Mouse (Mus musculus) kidney, embryonic 15.5 days (tissue): ENCODE results near the gene Prmt2. TPM values are rescaled to one million over a fixed set of nuclear protein-coding genes. Genes with fewer than 3 reads are reported as not detected.

Experiments used
- ATAC-seq: fragments of 200-750 bp; cut with Nextera tagmentation; replicated peaks from 2 replicates; pipeline ENCODE4 v1.8.0; 2017; ENCODE audit warnings: moderate TSS enrichment; ENCODE audit not compliant: low FRiP score
- H3K27ac ChIP-seq: fragments of 300-500 bp; sonication (generic); 2 replicates; pipeline ENCODE4 v1.5.1; 2015; ENCODE audit warnings: mild to moderate bottlenecking, inconsistent platforms
- H3K27me3 ChIP-seq: fragments of 300-500 bp; sonication (generic); 2 replicates; pipeline ENCODE4 v1.6.1; 2015; ENCODE audit warnings: inconsistent platforms
- H3K36me3 ChIP-seq: fragments of 300-500 bp; sonication (generic); 2 replicates; pipeline ENCODE4 v1.6.1; 2015; ENCODE audit warnings: inconsistent platforms
- H3K4me1 ChIP-seq: fragments of 300-500 bp; sonication (generic); 2 replicates; pipeline ENCODE4 v1.6.1; 2015; ENCODE audit warnings: inconsistent platforms
- H3K4me2 ChIP-seq: fragments of 300-500 bp; sonication (generic); 2 replicates; pipeline ENCODE4 v1.6.1; 2015; ENCODE audit warnings: moderate library complexity, mild to moderate bottlenecking, inconsistent platforms
- H3K4me3 ChIP-seq: fragments of 300-500 bp; sonication (generic); replicated peaks from 2 replicates; pipeline ENCODE4 v1.5.1; 2015; ENCODE audit warnings: mild to moderate bottlenecking, inconsistent platforms
- H3K9ac ChIP-seq: fragments of 300-500 bp; sonication (generic); 2 replicates; pipeline ENCODE4 v1.6.1; 2015; ENCODE audit warnings: mild to moderate bottlenecking, inconsistent platforms
- H3K9me3 ChIP-seq: fragments of 300-500 bp; sonication (generic); replicated peaks from 2 replicates; pipeline ENCODE4 v1.6.1; 2016; ENCODE audit warnings: inconsistent platforms
- WGBS: fragments of 180-500 bp; shearing (Covaris S2); methylation state at CpG from one replicate; pipeline ENCODE4 v1.1.7; 2015; ENCODE audit warnings: mixed read lengths; 5-methylcytosine and 5-hydroxymethylcytosine counted together
- polyA plus RNA-seq: library from polyadenylated mRNA; unstranded; fragments of >200 nt; fragmentation: Nextera tagmentation; extraction: Ambion mirVana; gene quantifications from 2 replicates; pipeline ENCODE4 v1.2.1, GENCODE M21; 2015

Gene Prmt2
- polyA plus RNA-seq, 1 experiment from 2014 or later, result 58.9 TPM

DNA sequence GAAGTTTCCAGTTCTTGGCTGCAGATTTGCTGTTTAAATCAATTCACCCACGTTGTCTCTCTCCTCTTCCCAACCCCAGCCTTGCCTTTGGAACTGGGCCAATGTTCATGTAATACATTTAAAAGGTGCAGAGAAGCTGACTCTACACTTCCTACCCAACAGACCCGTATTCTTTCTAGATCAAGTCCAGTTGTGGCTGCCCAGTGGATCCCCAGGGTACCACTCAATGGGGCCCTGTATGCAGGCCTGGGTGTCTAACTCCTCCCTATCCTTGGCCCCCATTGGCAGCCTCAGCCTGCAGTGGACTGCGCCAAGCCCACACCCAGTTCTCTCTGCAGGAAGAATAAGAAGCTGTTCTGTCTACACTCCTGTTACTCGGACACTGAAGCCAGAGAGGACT is 15.9 kb upstream of the Prmt2 start, which contains the start of gene S100b:
S100b (plus strand) TSS at position 318 of the 400 bp plus-strand sequence.
- H3K27ac ChIP-seq, result no peak within 1 kb of the TSS
- no peak within 1 kb of the TSS for H3K4me2 ChIP-seq
- no peaks in the 10 kb centered on the region for H3K9me3 ChIP-seq
- H3K9ac ChIP-seq, result no peak within 1 kb of the TSS
- H3K4me1 ChIP-seq, result no peaks in the 10 kb centered on the region
- WGBS, result 53% methylated on average over 4 of the region's 4 CpGs
- no peak within 1 kb of the TSS for H3K4me3 ChIP-seq
- no peaks in the 10 kb centered on the region for H3K27me3 ChIP-seq
- no peak for ATAC-seq
- H3K36me3 ChIP-seq, result no peaks in the 10 kb centered on the region

DNA sequence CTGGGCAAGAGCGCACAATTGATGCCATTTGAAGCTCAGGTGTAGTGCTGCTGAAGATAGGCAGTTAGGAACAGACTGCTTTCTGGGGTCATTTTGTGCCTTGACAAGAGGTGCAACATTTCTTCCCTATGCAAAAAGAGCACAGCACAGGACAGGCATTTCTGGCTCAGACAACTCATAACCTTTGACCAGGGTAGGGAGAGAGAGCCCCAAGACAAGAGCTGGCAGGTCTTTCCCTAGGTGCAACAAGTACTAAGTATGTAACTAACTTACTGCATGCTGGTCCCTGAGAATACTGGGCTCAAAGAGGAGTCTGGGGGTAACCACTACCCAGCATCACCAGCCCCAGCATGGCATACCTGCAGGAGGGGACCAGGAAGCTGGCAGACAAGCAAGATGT is 15.4 kb upstream of the Prmt2 start:
- no peak overlapping the region for H3K4me2 ChIP-seq
- no peaks in the 10 kb centered on the region for H3K9me3 ChIP-seq
- no peaks in the 10 kb centered on the region for H3K4me1 ChIP-seq
- 97% methylated on average over 1 of the region's 1 CpGs for WGBS
- no peak overlapping the region for H3K27ac ChIP-seq
- no peak for ATAC-seq
- H3K9ac ChIP-seq, result no peak overlapping the region
- no peak overlapping the region for H3K4me3 ChIP-seq
- no peaks in the 10 kb centered on the region for H3K27me3 ChIP-seq
- no peaks in the 10 kb centered on the region for H3K36me3 ChIP-seq

DNA sequence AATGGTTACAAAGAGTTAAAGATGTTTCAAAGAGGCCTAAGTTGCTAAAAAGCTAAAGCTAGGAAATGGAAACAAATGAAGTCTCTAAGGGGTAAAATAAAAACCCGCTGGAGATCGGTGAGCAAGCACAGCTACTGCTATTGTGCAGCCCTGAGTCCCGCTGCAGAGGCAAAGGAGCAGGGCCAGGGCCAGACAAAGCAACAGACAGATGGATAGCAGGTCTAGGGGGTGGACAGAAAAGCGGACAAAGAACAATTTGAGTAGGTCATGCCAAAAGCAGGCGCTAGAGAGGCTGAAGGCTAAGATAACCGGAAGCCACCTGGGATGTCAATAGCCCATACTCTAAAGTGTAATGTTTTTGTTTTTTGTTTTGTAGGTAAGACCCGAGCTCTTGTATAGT is 13.2 kb upstream of the Prmt2 start:
- no peak for ATAC-seq
- Histone ChIP-seq H3K4me3 (no peak overlapping the region), H3K4me1 (no peaks in the 10 kb centered on the region), H3K36me3 (no peaks in the 10 kb centered on the region), H3K27ac (no peak overlapping the region), H3K27me3 (no peaks in the 10 kb centered on the region), H3K9me3 (no peaks in the 10 kb centered on the region), H3K4me2 (no peak overlapping the region), H3K9ac (no peak overlapping the region)
- WGBS, result 83% methylated on average over 7 of the region's 7 CpGs

DNA sequence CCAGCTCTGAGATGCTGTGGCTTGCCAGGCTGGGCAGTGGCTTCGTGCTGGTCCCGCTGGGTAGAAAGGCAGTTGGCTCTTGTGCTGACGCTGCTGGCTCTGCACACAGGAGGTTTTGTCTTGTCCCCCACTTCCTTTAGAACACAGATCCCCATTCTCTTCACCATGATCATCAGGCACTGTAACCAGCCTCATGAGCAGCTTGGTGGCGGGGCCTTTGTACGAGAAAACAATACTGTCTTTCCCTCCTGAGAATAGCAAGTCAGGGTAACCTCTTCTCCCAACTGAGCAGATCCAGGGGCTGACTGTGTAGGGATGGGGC is 10.9 kb upstream of the Prmt2 start:
- no peak overlapping the region for H3K4me2 ChIP-seq
- no peak overlapping the region for H3K4me3 ChIP-seq
- H3K27me3 ChIP-seq, result no peaks in the 10 kb centered on the region
- no peaks in the 10 kb centered on the region for H3K4me1 ChIP-seq
- ATAC-seq, result no peak
- H3K9ac ChIP-seq, result no peak overlapping the region
- no peaks in the 10 kb centered on the region for H3K9me3 ChIP-seq
- no peaks in the 10 kb centered on the region for H3K36me3 ChIP-seq
- WGBS, result 89% methylated on average over 5 of the region's 5 CpGs
- H3K27ac ChIP-seq, result no peak overlapping the region

DNA sequence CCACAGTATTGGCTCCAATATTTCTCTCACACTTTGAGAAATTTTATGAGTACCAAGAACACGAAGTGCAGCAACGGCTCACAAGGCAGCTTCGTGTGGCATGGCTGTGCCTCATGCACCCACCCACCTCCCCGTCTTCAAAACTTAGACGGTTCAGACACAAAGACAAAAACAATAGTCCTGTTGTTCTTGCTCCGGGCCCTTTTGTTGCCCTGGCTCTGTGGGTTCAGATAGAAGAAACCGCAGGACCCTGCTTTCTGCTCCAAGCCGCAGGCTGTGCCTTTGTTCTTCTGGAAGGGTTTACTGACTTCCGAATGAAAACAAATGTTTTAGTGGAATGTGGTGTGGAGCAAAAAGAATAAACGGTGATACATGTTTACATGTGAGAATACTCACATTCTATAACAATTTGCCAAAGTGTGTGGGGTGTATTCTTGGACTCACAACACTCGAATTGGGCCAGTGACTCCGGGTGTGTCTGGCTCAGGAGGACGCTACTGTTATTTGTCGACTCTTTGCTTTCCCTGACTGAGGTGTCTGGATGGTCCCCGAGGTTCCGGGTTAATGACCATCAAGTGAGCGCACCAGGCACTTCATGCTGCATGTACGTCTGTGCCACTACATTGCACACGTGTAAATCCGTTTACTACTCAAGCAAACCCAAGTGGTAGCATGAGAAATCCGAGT is 10.4 kb upstream of the Prmt2 start:
- Histone ChIP-seq H3K27ac (no peak overlapping the region), H3K4me1 (no peaks in the 10 kb centered on the region), H3K4me3 (no peak overlapping the region), H3K4me2 (no peak overlapping the region), H3K36me3 (no peaks in the 10 kb centered on the region), H3K9me3 (no peaks in the 10 kb centered on the region), H3K9ac (no peak overlapping the region), H3K27me3 (no peaks in the 10 kb centered on the region)
- 66% methylated on average over 21 of the region's 21 CpGs for WGBS
- ATAC-seq, result no peak

DNA sequence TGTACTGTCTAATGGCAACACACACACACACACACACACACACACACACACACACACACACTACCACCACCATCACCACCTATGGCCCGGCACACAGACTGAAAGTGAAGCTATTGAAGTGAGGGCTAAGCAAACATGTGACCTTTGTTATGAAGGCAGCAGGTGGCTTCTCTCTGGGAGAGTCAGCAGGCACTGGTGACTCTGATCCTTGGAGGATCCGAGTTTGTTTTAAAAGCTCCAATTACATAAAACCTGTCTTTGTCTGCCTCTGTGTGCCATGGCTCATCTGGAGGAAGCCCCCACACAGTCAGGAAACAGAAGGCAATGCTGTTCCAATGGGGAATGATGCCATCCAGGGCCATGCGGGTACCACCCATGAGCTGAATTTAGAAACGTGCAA is 8.9 kb upstream of the Prmt2 start:
- no peaks in the 10 kb centered on the region for H3K4me1 ChIP-seq
- no peak overlapping the region for H3K4me2 ChIP-seq
- no peak overlapping the region for H3K27ac ChIP-seq
- peak; percentile 52 for ATAC-seq
- 40% methylated on average over 4 of the region's 4 CpGs for WGBS
- H3K36me3 ChIP-seq, result no peaks in the 10 kb centered on the region
- H3K4me3 ChIP-seq, result no peak overlapping the region
- no peaks in the 10 kb centered on the region for H3K27me3 ChIP-seq
- no peaks in the 10 kb centered on the region for H3K9me3 ChIP-seq
- no peak overlapping the region for H3K9ac ChIP-seq

DNA sequence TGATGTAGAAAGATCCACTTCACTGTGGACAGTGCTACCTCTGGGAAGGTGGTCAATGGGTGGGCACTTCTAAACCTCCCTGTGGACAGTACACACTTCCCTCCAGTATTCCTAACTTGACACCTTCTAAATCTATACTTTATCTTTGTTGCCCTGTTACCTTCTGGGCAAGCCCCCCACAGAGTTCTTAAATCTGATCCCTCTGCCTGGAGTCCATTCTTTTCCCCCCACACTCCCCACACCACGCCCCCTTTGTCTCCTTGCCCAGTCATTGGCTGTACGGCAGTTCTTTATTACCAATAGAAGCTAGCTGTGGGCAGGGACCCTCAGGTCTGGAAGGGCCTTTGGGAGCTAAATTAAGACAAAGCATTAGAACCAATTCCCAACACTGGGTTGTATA is 7.4 kb upstream of the Prmt2 start:
- Histone ChIP-seq H3K36me3 (no peaks in the 10 kb centered on the region), H3K4me3 (no peak overlapping the region), H3K4me1 (no peaks in the 10 kb centered on the region), H3K9me3 (no peaks in the 10 kb centered on the region), H3K27me3 (no peaks in the 10 kb centered on the region), H3K4me2 (no peak overlapping the region), H3K9ac (no peak overlapping the region), H3K27ac (no peak overlapping the region)
- 71% methylated on average over 2 of the region's 2 CpGs for WGBS
- ATAC-seq, result no peak

DNA sequence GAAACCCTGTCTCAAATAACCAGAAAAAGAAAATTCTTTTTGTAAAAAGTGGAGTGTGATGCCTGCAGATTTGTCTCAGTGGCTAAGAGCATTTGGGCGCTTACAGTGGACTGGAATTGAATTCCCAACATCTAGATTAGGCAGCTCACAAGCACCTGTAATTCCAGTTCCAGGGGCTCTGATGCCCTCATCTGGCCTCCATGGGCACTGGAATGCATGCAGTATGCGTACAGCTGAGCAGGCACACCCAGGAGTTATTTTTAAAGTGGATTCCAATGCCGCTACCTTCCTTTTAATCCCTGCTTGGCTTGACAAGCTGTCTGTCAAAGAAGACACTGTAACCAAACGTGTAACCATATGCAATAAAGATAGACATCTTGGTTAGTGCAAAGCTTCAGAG is 1.7 kb upstream of the Prmt2 start:
- H3K27ac ChIP-seq, result no peak overlapping the region
- no peaks in the 10 kb centered on the region for H3K27me3 ChIP-seq
- no peak overlapping the region for H3K4me2 ChIP-seq
- no peaks in the 10 kb centered on the region for H3K9me3 ChIP-seq
- 70% methylated on average over 4 of the region's 4 CpGs for WGBS
- ATAC-seq, result no peak
- peaks cover 12% of the 10 kb centered on the region for H3K4me1 ChIP-seq
- 0 out of 2 replicates have a peak, but pooled peaks cover 12% of the 10 kb centered on the region for H3K36me3 ChIP-seq
- no peak overlapping the region for H3K9ac ChIP-seq
- H3K4me3 ChIP-seq, result no peak overlapping the region

DNA sequence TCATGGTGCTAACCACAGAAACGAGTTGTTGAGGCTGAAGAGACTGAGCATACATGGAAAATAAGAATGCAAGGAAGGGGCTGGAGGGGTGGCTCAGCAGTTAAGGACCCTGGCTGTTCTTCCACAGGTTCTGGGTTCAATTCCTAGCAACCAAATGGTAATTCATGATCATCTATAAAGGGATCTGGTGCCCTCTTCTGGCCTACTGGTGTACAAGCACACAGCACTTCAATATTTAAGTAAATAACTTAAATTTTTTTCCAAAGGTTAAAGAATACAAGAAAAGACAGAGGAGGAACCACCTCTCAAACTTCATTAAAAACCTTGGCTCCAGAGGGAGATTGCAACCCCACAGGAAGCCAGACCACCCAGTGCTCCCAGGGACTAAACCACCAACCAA is 8.0 kb downstream of the Prmt2 start:
- WGBS, result 85% methylated on average over 1 of the region's 1 CpGs
- ATAC-seq, result no peak
- Histone ChIP-seq H3K9ac (no peak overlapping the region), H3K4me3 (no peak overlapping the region), H3K4me1 (no peaks in the 10 kb centered on the region), H3K36me3 (peaks cover 10% of the 10 kb centered on the region), H3K27ac (no peak overlapping the region), H3K9me3 (no peaks in the 10 kb centered on the region), H3K27me3 (no peaks in the 10 kb centered on the region), H3K4me2 (no peak overlapping the region)

DNA sequence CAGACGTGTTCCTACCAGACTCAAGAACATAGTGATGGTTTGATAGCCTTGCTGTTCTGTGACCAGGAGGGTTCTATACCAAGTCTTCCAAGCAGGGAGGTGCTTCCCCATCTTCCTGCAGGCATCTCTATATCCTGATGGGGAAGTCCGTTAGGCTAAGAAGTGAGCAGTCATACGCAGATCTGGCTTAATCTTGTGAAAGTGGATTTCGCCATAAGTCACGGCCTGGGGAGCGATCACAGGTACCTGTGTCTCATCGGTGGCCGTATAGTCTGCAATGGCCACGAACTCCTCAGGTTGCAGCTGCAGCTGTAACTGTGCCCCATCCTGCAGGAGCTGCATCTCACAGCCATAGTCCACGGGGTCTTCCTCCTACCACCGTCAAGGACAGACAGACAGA is 11.7 kb downstream of the Prmt2 start:
- Histone ChIP-seq H3K4me2 (no peak overlapping the region), H3K27me3 (no peaks in the 10 kb centered on the region), H3K4me3 (no peak overlapping the region), H3K36me3 (peaks cover 42% of the 10 kb centered on the region), H3K27ac (no peak overlapping the region), H3K9me3 (no peaks in the 10 kb centered on the region), H3K9ac (no peak overlapping the region), H3K4me1 (no peaks in the 10 kb centered on the region)
- ATAC-seq, result no peak
- WGBS, result 92% methylated on average over 11 of the region's 11 CpGs

DNA sequence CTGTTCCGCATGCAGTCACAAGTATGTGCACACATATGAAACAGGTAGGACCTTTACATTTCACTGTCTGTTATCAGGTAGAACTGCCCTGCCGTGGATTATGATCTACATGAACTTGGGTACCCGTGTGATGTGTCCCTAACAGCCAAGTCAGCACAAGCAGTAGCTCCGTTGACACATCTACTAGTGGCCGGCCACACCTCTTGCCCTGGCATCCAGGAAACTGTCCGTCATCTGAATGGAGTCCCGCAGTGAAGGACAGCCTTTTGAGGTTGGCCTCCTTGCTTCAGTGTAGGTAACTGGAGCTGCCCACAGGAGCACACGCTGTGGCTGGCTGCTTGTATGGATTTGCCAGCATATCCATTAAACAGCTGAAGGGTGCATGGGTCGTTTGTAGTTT is 19.4 kb downstream of the Prmt2 start:
- WGBS, result 82% methylated on average over 9 of the region's 9 CpGs
- no peak for ATAC-seq
- H3K4me3 ChIP-seq, result no peak overlapping the region
- no peak overlapping the region for H3K4me2 ChIP-seq
- no peak overlapping the region for H3K9ac ChIP-seq
- no peaks in the 10 kb centered on the region for H3K4me1 ChIP-seq
- H3K9me3 ChIP-seq, result peaks cover 10% of the 10 kb centered on the region
- H3K27me3 ChIP-seq, result no peaks in the 10 kb centered on the region
- peaks cover 90% of the 10 kb centered on the region for H3K36me3 ChIP-seq
- H3K27ac ChIP-seq, result no peak overlapping the region

DNA sequence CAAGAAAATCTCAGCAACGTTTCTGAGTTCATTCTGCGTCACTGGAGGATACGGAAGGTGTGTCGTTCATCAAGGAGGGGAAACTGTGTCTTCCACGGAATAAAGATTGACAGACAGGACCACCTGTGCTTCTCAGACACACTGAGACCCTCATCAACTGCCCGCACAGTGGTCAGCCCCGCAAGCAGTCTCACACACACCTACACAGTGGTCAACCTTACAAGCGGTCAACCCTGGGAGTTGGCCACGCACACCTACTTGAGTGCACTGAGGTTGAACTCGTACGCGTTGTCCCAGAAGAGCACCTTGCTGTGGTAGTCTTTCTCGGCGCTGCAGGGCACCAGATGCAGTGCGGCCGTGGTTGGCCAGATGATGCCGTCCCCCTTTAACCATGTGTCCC is 20.6 kb downstream of the Prmt2 start:
- H3K27ac ChIP-seq, result no peak overlapping the region
- H3K4me1 ChIP-seq, result no peaks in the 10 kb centered on the region
- ATAC-seq, result no peak
- peaks cover 91% of the 10 kb centered on the region for H3K36me3 ChIP-seq
- 96% methylated on average over 17 of the region's 17 CpGs for WGBS
- no peak overlapping the region for H3K4me3 ChIP-seq
- peaks cover 10% of the 10 kb centered on the region for H3K9me3 ChIP-seq
- no peak overlapping the region for H3K9ac ChIP-seq
- H3K4me2 ChIP-seq, result no peak overlapping the region
- H3K27me3 ChIP-seq, result no peaks in the 10 kb centered on the region

DNA sequence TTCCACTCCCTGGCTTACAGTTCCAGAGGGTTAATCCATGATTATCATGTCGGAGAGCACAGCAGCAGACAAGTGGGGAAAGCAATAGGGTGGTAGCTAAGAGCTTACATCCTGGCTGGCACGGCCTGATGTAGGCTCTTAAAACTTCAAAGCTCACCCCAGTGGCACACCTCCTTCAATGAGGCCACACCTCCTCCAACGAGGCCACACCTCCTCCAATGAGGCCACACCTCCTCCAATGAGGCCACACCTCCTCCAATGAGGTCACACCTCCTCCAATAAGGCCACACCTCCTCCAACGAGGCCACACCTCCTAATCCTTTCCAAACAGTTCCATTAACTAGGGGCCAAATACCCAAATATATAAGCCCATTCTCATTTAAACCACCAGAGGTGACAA is 23.5 kb downstream of the Prmt2 start:
- no peak for ATAC-seq
- H3K4me3 ChIP-seq, result no peak overlapping the region
- peaks cover 10% of the 10 kb centered on the region for H3K9me3 ChIP-seq
- no peaks in the 10 kb centered on the region for H3K27me3 ChIP-seq
- peaks cover 89% of the 10 kb centered on the region for H3K36me3 ChIP-seq
- WGBS, result 96% methylated on average over 4 of the region's 4 CpGs
- H3K4me1 ChIP-seq, result no peaks in the 10 kb centered on the region
- no peak overlapping the region for H3K9ac ChIP-seq
- no peak overlapping the region for H3K27ac ChIP-seq
- no peak overlapping the region for H3K4me2 ChIP-seq
